Mouse (Mus musculus) layer of hippocampus, postnatal 14 days (tissue): Measurements from ENCODE around the gene Nans. TPM values are rescaled to one million over a fixed set of nuclear protein-coding genes. Genes with fewer than 3 reads are reported as not detected.

ENCODE experiments used
- DNase-seq, 2 experiments: peaks; one replicate each; pipeline ENCODE4 v3.0.0; 2021 to 2022; ENCODE audit warnings: low spot score in 2 of 2, mixed read lengths in 1 of 2
- long read RNA-seq, 2 experiments: library from polyadenylated mRNA; stranded (forward); transcript quantifications; one replicate each; pipeline ENCODE4 v2.0.0; 2021
- total RNA-seq, 2 experiments: library from RNA; stranded (reverse); gene quantifications; 2 replicates each; pipeline ENCODE4 v1.2.3; 2021

Nans gene
- 10 to 100 TPM; 24.0 to 24.6 TPM for total RNA-seq
- long read RNA-seq, experiment 1, transcript Nans-201 (6 exons, 2,179 nt): major isoform, 16 of 19 reads
- long read RNA-seq, experiment 1, partial matches to known transcripts: 2 of 19 reads
- long read RNA-seq, experiment 1, other reads (novel, unspliced or antisense): 1 of 19 reads
- long read RNA-seq, experiment 2, transcript Nans-201 (6 exons, 2,179 nt): major isoform, 33 of 36 reads
- long read RNA-seq, experiment 2, partial matches to known transcripts: 3 of 36 reads
- long read RNA-seq, experiment 2, other reads (novel, unspliced or antisense): 0 of 36 reads

- peak; percentile 89 to 94 for DNase-seq
Measured at GRCm38 (mm10) chr4:46489028-46489925, at the start of gene Nans. Gene Nans (plus strand): TSS chr4:46489248.

- no peak for DNase-seq
Measured at GRCm38 (mm10) chr4:46442501-46442900, 46.5 kb upstream of the Nans start.

DNA sequence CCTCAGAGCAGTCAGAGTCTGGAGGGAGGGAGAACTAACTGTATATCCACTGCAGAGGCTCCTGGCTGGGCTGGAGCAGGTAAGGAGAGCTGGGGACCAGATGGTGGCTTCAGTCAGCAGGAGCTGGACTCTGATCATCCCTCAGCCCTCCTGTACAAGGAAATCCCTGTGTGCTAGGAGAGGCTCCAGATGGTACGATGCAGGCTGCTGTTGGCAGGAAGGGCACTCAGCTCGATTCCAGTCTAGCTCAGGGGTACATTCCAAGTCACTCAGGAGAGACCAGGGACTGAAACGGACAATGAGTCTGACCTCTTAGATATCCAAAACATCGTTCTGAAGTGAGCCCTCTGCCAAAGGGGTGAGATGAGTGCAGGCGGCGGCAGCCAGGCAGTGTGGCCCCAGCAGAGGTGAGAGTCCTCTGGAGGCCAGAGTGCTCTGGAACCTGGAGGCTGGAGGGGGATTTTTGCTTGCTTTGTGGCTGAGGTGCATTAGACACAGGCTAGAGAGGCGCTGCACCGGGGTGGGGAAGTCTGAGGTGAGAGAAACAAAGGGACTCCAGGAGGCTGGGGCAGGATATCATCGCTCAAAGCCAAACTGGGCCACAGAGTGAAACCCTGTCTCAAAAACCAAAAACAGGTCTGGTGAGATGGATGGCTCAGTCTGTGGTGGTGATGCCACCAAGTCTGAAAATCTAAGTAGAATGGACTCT lies 43.7 kb upstream of the Nans start:
- no peak for DNase-seq

DNA sequence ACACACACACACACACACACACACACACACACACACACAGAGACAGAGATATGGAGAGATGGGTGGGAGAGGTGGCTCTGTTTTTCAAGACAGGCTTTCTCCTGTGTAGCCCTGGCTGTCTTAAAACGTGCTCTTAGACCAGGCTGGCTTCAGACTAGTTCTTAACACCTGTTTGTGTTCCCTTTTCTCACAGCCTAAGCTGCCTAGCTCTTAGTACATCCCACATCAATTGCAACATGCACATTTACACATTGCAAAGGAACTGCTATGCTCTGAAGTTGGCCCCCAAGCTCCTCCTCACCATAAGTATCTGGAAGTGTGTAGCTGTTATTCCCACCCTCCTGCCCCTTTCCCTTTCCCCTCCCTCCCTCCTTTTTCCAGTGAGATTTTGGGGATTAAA lies 41.6 kb upstream of the Nans start:
- no peak for DNase-seq

DNA sequence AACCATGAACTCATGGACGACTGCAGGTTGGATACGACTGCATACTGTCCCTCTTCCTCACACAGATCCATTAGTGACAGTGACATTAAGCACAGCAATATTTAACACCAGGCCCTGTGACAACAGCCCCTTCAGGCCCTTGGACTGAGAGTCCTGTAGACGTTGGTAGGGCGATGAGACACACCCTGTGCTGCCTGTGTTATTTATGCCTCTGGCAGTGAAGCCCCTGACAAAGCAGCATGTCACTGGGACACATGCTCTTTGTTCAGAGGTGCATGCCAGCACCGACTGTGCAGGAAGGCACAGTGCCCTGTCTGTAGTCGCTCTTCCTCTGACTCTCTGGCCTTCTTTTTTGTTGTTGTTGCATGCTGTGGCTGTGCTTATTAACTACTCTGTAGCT lies 40.2 kb upstream of the Nans start:
- peak; percentile 24 to 45 for DNase-seq

- no peak for DNase-seq
Measured at GRCm38 (mm10) chr4:46450020-46450518, 39.0 kb upstream of the Nans start.

DNA sequence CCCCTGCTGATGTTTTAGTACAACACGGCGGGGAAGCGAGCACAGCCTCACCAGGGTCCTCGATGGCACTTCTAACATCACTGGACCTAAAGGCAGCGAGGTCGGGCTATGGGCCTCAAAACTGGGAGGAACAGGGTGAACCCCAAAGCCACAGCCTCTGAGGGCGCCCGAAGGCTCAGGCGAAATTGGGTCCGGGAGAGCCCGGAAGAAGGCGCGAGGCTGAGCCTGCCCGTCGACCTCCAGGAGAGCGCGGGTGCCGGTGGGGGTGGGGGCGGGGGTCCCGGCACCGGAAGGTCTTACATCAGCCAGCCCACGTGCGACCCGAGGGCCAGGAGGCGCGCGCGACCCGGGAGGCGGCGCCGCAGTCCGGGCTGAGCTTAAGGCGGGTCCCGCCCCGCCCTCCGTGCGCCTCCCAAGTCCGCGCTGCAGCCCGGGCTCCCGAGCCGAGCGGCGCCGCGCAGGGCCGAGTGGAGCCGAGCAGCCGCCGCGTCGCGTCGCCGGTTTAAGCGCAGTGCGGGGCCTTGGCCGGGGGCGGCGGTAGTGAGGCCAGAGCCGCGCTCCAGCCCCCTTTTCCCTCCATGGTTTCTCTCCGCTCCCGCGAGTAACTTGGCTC lies 38.4 kb upstream of the Nans start, which contains the start of gene Anp32b:
TSS of gene Anp32b (plus strand) at position 384 of the 613 bp plus-strand sequence.
- peak; percentile 93 to 95 for DNase-seq

DNA sequence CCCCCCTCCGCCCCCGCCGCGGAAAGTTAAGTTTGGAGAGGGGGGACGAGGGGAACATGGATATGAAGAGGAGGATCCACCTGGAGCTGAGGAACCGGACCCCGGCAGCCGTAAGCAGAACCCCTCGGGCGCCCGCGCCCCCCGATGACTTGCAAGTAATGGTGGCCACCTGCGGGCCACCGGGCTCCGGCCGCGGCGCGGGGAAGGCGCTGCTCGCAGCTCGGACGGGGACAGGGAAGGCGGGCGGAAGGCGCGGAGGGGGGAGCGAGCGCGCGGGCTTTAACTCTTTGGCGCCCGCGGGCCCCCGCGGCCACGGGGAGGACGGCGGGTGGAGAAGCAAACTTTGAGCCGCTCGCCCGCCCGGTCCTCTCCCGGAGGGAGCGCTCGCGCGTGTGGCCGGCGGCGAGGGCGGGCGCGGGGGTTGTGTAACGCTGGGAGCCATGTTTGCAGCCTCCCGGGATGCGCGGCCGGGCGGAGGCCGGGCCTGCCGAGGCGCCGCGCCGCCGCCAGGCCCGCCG lies 37.7 kb upstream of the Nans start:
- peak in 1 of 2 experiments; percentile 57 for DNase-seq

DNA sequence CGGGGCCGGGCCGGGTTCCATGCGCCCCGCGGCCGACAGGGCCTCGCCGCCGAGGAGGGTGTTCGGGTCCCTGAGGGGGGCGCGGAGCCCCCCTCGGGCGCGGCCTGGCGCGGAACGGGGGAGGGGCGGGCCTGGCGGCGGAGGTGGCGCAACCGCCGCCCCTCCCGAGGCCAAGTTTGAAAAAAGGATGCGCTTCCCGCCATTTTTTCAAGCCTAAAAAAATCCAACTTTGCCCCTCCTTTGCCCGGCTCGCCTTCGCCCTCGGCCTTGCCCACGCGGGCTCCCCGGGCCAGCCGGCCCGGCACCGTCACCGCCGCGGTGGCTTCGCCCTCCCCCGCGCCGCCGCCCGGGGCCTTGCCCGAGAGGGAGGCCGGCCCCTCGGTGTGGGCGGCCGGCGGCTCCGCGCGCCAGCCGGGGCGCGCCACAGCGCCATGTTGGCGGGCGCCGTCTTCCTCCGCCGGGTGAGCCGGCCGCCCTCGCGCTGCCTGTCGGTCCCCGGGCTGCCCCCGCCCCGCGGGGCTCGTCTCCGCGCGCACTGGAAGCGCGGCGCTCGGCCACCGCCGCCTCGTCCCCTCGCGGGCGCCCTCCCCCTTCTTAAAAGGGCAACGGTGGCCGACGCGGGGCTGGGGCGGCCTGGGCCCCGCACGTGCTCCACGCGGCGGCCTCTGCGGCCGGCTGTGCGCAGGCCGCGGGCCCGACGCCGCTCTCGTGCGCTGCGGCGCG lies 37.1 kb upstream of the Nans start:
- DNase-seq: peak; percentile 59 to 73

DNA sequence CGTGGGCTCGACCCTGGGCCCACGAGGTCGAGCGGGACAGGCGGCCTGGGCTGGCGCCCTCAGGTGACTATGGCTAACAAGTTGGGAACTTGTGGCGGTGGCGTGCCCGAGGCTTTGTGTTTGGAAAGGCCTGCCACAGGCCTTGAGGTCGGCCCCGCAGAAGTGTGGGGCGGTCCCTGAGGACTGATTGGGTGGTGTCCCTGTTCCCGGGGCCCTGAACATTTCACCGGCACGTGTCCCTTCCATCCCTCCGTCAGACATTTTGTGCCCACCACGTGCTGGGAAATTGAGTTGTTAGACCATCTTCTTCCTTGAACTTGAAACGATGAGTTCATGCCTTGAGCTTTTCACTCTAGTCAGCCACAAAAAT lies 36.6 kb upstream of the Nans start:
- peak; percentile 41 to 47 for DNase-seq

DNA sequence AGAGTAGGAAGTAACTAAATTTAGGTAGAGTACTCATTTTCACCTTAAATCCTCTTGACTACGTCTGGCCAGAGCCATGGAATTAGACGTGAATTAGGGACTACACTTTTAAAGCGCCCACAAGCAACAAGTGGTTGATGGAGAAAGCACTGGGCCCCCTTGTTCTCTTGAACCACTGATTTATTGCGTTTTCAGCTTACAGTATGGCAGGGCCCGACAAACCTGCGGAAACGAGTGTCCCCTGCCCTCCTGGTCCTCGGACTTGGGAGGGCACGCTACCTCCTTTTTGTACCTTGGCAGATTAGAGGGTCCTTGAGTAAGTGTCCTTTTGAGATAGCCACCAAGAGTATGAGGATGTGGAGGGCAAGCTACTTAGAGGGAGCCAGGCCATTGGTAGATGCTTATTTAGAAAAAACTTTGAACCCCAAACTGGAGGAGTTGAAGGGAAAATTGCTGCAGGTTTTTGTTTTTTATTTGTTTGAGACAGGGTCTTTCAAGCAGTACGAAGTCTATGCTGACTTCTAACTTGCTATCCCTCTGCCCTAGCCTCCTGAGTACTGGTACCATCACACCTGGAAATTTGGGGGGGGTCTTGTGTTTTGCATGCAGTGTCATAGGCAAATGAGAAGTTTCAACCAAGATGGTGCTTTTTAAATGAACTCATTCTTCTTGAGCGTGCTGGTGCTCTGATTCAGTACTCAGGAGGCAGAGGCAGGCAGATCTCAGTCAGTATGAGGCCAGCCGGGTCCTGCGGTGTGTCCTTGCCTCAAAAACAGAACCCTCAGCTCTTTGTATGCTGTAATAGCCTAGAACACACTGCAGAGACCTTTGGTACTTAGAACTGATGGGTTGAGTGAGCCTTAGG lies 36.0 kb upstream of the Nans start:
- no peak for DNase-seq

- no peak for DNase-seq
Measured at GRCm38 (mm10) chr4:46454097-46454864, 34.8 kb upstream of the Nans start.

GRCm38 (mm10) chr4:46456762-46457161 lies 32.3 kb upstream of the Nans start:
- DNase-seq: no peak

GRCm38 (mm10) chr4:46457186-46457585 lies 31.9 kb upstream of the Nans start:
- DNase-seq: no peak

DNA sequence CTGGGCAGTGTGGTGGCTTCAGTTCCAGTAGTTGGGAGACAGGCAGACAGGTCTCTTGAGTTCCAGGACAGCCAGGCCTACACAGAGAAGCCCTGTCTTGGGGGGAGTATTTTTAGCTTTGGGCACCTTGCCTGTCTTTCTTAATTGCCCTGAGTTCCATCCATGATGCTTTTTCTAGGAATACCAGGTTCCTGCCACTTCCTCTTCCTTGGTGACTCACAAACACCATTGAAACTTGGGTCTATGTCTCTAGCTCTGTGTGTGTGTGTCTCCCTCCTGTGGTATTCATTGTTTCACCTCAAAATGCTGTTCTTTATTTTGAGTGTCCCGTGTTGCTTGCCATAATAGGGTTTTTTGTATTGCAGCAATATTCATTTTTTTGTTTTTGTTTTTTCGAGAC lies 30.6 kb upstream of the Nans start:
- DNase-seq: no peak

GRCm38 (mm10) chr4:46463130-46463830 lies 25.8 kb upstream of the Nans start:
- no peak for DNase-seq

DNA sequence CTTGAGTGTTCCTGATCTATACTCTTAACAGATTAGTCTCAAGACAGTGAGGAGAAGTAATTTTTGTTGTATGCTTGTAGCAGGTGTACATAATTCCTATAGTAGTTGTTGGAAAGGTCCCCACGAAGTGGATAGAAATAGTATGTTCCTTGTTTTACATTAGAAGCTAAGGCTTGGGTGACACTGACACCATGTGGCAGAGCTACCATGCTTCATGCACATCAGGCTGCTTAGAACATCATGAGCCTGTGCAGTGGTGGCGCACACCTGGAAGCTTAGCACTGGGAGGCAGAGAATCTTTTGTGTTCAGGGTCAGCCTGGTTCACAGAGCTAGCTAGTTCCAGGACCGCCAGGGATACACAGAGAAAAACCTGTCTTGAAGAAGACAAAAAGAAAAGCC lies 23.3 kb upstream of the Nans start:
- no peak for DNase-seq

DNA sequence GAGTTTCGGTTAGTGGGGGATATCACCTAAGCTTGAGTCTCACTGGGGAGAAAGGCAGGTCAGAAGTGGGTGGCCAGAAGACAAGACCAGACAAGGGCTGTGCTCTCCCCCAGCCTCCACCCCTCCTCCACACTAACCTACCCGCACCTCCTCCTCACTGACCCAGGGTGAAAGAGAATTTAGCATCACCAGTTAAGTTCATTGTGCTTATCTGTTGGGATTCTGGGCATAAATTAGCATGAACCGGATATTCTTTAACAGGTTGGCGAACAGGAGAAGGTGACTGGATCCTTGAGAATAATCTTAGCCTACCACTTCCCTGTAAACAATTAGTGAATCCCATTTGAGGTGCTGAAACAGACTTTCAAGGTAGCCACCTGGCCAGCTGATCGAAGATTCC lies 13.9 kb upstream of the Nans start:
- no peak for DNase-seq
